Mouse (Mus musculus) liver, adult 2 months (tissue): ENCODE results near the gene Wdr6.

Experiments used
- CTCF ChIP-seq: fragments of 200-500 bp; IDR thresholded peaks from 2 replicates; pipeline ENCODE4 v1.5.1; 2011; ENCODE audit warnings: low read depth, low read length, control low read depth
- POLR2A ChIP-seq: fragments of 200-500 bp; IDR thresholded peaks from 2 replicates; pipeline ENCODE4 v1.6.1; 2011; ENCODE audit warnings: low read length, control low read depth; ENCODE audit not compliant: insufficient read depth; ENCODE audit errors: extremely low read depth

DNA sequence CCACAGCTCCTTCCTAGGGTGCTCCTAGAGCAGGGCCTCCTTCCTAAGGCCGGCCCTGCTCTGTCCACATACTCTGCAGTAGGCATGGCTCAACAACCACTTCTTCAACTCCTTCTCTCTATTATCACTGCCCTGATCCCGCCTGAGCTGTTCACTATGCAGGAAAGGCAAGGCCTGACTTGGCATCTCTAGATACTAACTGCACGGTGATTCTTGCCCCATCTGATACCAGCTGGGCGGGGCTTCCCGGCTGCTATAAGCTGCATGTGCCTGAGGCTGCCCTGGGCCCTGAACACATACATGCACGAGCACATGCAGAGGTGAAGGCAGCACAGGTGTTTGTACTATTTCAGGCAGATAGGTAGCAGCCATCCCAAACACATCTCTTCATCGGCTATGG, 14.4 kb downstream of the Wdr6 start:
- TF ChIP-seq CTCF, result no peak
- no peak for TF ChIP-seq POLR2A
